10 mouse cellular contexts compared by ENCODE assay signal in the genomic region with DNA sequence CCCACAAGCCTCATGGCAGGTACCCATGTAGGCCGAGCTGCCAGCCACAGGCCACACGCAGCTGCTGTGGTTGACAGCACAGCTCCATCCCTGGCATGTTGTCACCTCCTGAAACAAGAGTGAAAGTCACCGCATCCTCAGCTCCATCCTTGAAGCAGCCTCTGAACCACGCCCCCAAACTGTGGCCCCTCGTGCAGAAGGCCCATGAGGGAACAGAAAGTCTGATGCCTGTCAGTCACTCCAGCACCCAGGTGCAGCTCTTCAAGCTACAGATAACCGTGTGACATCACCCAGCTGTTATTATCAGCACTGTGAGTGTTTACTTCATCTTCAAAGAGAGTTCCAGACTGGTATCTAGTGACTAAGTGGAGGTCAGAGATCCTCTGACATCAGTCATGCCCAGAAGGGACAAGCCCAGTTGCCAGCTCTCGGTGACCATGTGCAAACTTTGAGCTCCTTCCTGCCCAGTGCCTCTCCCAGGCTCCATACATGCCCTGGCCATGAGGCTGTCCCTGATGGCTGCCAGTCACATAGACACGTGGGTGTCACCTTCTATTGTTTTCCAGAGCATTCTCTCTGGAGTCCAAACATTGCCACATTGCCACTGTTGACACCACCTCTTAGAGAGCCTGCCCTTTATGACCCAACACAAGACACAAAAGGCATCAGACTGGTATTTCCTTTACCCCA.
DNase-seq lines count a peak whose midpoint lies in the region; ATAC-seq lines count a peak whose summit lies in the region.
"Had no signal": no experiment of that assay in that cellular context is flagged by ENCODE, and none has a peak within 500 bp of the region (broad histone marks: within the 10 kb centered on the region; RNA-seq: fewer than 3 reads in every experiment).

No protein-coding gene starts in this region.

- peak; percentile 11; the same call in 1 of the 2 replicates for ATAC-seq in intestine, embryonic 15.5 days
- no peak for ATAC-seq in midbrain, embryonic 13.5 days

- no peaks in the 10 kb centered on the region for H3K9me3 ChIP-seq in intestine, embryonic 15.5 days
- H3K9me3 ChIP-seq in midbrain, embryonic 13.5 days: no peaks in the 10 kb centered on the region
- H3K9me3 ChIP-seq: limb, embryonic 12.5 days had no signal

- no peak overlapping the region for H3K4me2 ChIP-seq in intestine, embryonic 15.5 days (replicated peaks)
- no peak overlapping the region for H3K4me2 ChIP-seq in midbrain, embryonic 13.5 days (replicated peaks)
- H3K4me2 ChIP-seq: limb, embryonic 12.5 days had no signal

- no peaks in the 10 kb centered on the region for H3K27me3 ChIP-seq in intestine, embryonic 15.5 days (replicated peaks)
- no peaks in the 10 kb centered on the region for H3K27me3 ChIP-seq in midbrain, embryonic 13.5 days
- H3K27me3 ChIP-seq: limb, embryonic 12.5 days had no signal

- peak; percentile 92 for DNase-seq in CD4-positive helper T cell, adult 2 months (ENCODE audit: low read depth, low spot score)
- DNase-seq in T-cell, adult 2 months (ENCODE audit: low spot score): peak; percentile 95
- DNase-seq in naive thymus-derived CD4-positive, alpha-beta T cell, adult 2 months (ENCODE audit: low read depth): peak; percentile 91
- no peak for DNase-seq in left cerebral cortex, adult 18-20 months (ENCODE audit: low spot score in 2 of 2)
- DNase-seq in cerebellum, postnatal 10 days: no peak
- no peak for DNase-seq in left cerebral cortex, adult 11 months (ENCODE audit: low spot score)
- DNase-seq: cerebellum, adult 8-10 months had no signal

- no peak overlapping the region for H3K4me3 ChIP-seq in intestine, embryonic 15.5 days (replicated peaks)
- no peak overlapping the region for H3K4me3 ChIP-seq in midbrain, embryonic 13.5 days (replicated peaks)
- H3K4me3 ChIP-seq: limb, embryonic 12.5 days had no signal

- peaks cover 37% of the 10 kb centered on the region for H3K4me1 ChIP-seq in intestine, embryonic 15.5 days (replicated peaks)
- peaks cover 3% of the 10 kb centered on the region; the same call in 1 of the 2 replicates for H3K4me1 ChIP-seq in midbrain, embryonic 13.5 days (replicated peaks)

- H3K36me3 ChIP-seq in intestine, embryonic 15.5 days: no peaks in the 10 kb centered on the region
- no peaks in the 10 kb centered on the region for H3K36me3 ChIP-seq in midbrain, embryonic 13.5 days
- H3K36me3 ChIP-seq: limb, embryonic 12.5 days had no signal

- no peak overlapping the region for H3K27ac ChIP-seq in intestine, embryonic 15.5 days
- no peak overlapping the region for H3K27ac ChIP-seq in midbrain, embryonic 13.5 days
- H3K27ac ChIP-seq: limb, embryonic 12.5 days had no signal

- 47% methylated on average over 8 of the region's 8 CpGs for WGBS in intestine, embryonic 15.5 days
- 82% methylated on average over 8 of the region's 8 CpGs for WGBS in midbrain, embryonic 13.5 days

- H3K9ac ChIP-seq in intestine, embryonic 15.5 days: no peak overlapping the region
- H3K9ac ChIP-seq in midbrain, embryonic 13.5 days (replicated peaks): no peak overlapping the region
- H3K9ac ChIP-seq: limb, embryonic 12.5 days had no signal

Comparison
In these comparisons a context has a peak if more than half of its experiments do, and no peak if none do; other contexts are left out.
1. DNase-seq: peak in CD4-positive helper T cell, adult 2 months (single experiment), T-cell, adult 2 months (single experiment) and naive thymus-derived CD4-positive, alpha-beta T cell, adult 2 months (single experiment); none in left cerebral cortex, adult 18-20 months (0 of 2), cerebellum, postnatal 10 days (0 of 2) and left cerebral cortex, adult 11 months (single experiment).